Comparison of ENCODE assay signal across 18 mouse cellular contexts in the genomic region with DNA sequence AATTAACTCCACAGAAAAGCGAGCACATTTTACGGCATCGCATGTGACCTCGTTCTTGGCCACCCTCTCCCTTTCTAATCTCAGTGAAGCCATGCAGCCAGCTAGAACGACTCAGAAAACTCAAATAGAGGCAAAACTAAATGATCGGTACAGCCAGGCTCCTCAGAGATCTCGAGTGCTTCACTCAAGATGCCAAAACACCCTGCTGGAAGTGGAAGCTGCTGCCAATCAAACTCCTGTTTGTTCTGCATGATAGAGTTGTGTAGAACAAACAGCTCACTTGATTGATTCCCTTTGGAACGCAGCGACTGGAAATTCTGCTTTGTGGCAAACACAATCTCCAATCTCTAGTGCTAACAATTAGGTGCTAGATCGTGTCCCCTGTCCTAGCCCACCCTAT. TPM values are rescaled to one million over a fixed set of nuclear protein-coding genes. Genes with fewer than 3 reads are reported as not detected.
A peak's percentile ranks its signal among the peaks of the same experiment; 100 is the strongest.
DNase-seq lines count a peak whose midpoint lies in the region; ATAC-seq lines count a peak whose summit lies in the region.
"Had no signal": no experiment of that assay in that cellular context is flagged by ENCODE, and none has a peak within 500 bp of the region (broad histone marks: within the 10 kb centered on the region; RNA-seq: fewer than 3 reads in every experiment).

No protein-coding gene starts in this region.

- no peak overlapping the region for H3K4me2 ChIP-seq in hindbrain, embryonic 12.5 days (replicated peaks)
- H3K4me2 ChIP-seq in kidney, embryonic 16.5 days (replicated peaks; ENCODE audit: low read depth, low read length) = no peak overlapping the region
- H3K4me2 ChIP-seq: heart, embryonic 12.5 days; liver, embryonic 12.5 days had no signal

- DNase-seq in cerebellum, postnatal 10 days = peak; percentile 32 to 39
- peak; percentile 14 for DNase-seq in layer of hippocampus, adult 9-11 months
- no peak for DNase-seq in layer of hippocampus, adult 11-12 months (ENCODE audit: low spot score)
- peak; percentile 13 for DNase-seq in retina, embryonic 14.5 days (ENCODE audit: low spot score)
- DNase-seq: adrenal gland, adult 8-10 months; kidney, postnatal 25 days; lung, postnatal 10 days; right cerebral cortex, postnatal 25 days; thymus, postnatal 4 days had no signal

- ATAC-seq in cerebellum, adult (ENCODE audit: insufficient number of reproducible peaks, low FRiP score, low TSS enrichment) = no peak
- 0 out of 2 replicates have a peak, but pooled peaks have one; percentile 38 for ATAC-seq in hindbrain, embryonic 12.5 days (ENCODE audit: low FRiP score)
- no peak for ATAC-seq in kidney, embryonic 16.5 days (ENCODE audit: low FRiP score, low TSS enrichment)
- ATAC-seq in granulocyte monocyte progenitor cell, adult 5-6 weeks (replicated peaks; ENCODE audit: poor library complexity, severe bottlenecking) = no peak
- ATAC-seq: inflammation-experienced regulatory T-cells, adult 6 months; liver, embryonic 12.5 days had no signal

- H3K4me1 ChIP-seq in hindbrain, embryonic 12.5 days = peaks cover 14% of the 10 kb centered on the region
- peaks cover 12% of the 10 kb centered on the region for H3K4me1 ChIP-seq in kidney, embryonic 16.5 days (ENCODE audit: insufficient read depth, low read length)
- H3K4me1 ChIP-seq: liver, embryonic 12.5 days had no signal

- H3K27me3 ChIP-seq in hindbrain, embryonic 12.5 days = no peaks in the 10 kb centered on the region
- H3K27me3 ChIP-seq in kidney, embryonic 16.5 days (ENCODE audit: insufficient read depth, low read length) = no peaks in the 10 kb centered on the region
- H3K27me3 ChIP-seq: heart, embryonic 12.5 days; liver, embryonic 12.5 days had no signal

- no peak overlapping the region for H3K9ac ChIP-seq in hindbrain, embryonic 12.5 days
- no peak overlapping the region for H3K9ac ChIP-seq in kidney, embryonic 16.5 days (replicated peaks; ENCODE audit: low read length)
- H3K9ac ChIP-seq: heart, embryonic 12.5 days; liver, embryonic 12.5 days had no signal

- WGBS in hindbrain, embryonic 12.5 days = 52% methylated on average over 10 of the region's 10 CpGs
- 44% methylated on average over 10 of the region's 10 CpGs for WGBS in kidney, embryonic 16.5 days

- no peak overlapping the region for H3K4me3 ChIP-seq in hindbrain, embryonic 12.5 days
- H3K4me3 ChIP-seq in kidney, embryonic 16.5 days (ENCODE audit: low read length) = no peak overlapping the region
- H3K4me3 ChIP-seq: heart, embryonic 12.5 days; liver, embryonic 12.5 days had no signal

- no peaks in the 10 kb centered on the region for H3K9me3 ChIP-seq in hindbrain, embryonic 12.5 days (replicated peaks)
- H3K9me3 ChIP-seq in kidney, embryonic 16.5 days (ENCODE audit: low read length) = no peaks in the 10 kb centered on the region
- H3K9me3 ChIP-seq: liver, embryonic 12.5 days had no signal

- no peak overlapping the region for H3K27ac ChIP-seq in hindbrain, embryonic 12.5 days
- H3K27ac ChIP-seq in kidney, embryonic 16.5 days (ENCODE audit: low read length) = no peak overlapping the region
- H3K27ac ChIP-seq: liver, embryonic 12.5 days had no signal

- H3K36me3 ChIP-seq in hindbrain, embryonic 12.5 days = no peaks in the 10 kb centered on the region
- no peaks in the 10 kb centered on the region for H3K36me3 ChIP-seq in kidney, embryonic 16.5 days (ENCODE audit: insufficient read depth, low read length)
- H3K36me3 ChIP-seq: heart, embryonic 12.5 days; liver, embryonic 12.5 days had no signal

RNA-seq across cellular contexts. Expression of gene Wdr95, which starts 48.5 kb away (rescaled TPM):
- not detected in 2 replicates for polyA plus RNA-seq in hindbrain, embryonic 12.5 days (2016; fragmentation: Nextera tagmentation; extraction: Ambion mirVana)
- not detected in 2 replicates for polyA plus RNA-seq in kidney, embryonic 16.5 days (2015; fragmentation: Nextera tagmentation; extraction: Ambion mirVana)
- not detected in 2 replicates for total RNA-seq in granulocyte monocyte progenitor cell, adult 5-6 weeks (2014; fragmentation: Nextera tagmentation)
- not detected in 2 replicates for total RNA-seq in granulocyte monocyte progenitor cell, adult 5-6 weeks (2017)
- total RNA-seq: common myeloid progenitor, adult 5-6 weeks had no signal
- polyA plus RNA-seq: liver, embryonic 12.5 days; stomach, embryonic 14.5 days had no signal

RNA-seq across cellular contexts. Expression of gene Hsph1, which starts 59.2 kb away (rescaled TPM):
- polyA plus RNA-seq in hindbrain, embryonic 12.5 days (2016; fragmentation: Nextera tagmentation; extraction: Ambion mirVana) = 93.9 and 95.3 TPM in 2 replicates
- polyA plus RNA-seq in kidney, embryonic 16.5 days (2015; fragmentation: Nextera tagmentation; extraction: Ambion mirVana) = 67.5 and 68.8 TPM in 2 replicates
- total RNA-seq in granulocyte monocyte progenitor cell, adult 5-6 weeks (2014; fragmentation: Nextera tagmentation) = 44.5 and 46.7 TPM in 2 replicates
- total RNA-seq in granulocyte monocyte progenitor cell, adult 5-6 weeks (2017) = 27.7 and 42.5 TPM in 2 replicates
